Mouse (Mus musculus): Measurements from ENCODE around the gene Dab2.

Gene Dab2

GRCm38 (mm10) chr15:6323577-6323976 is 24.0 kb downstream of the Dab2 start:
- no peak for DNase-seq (ENCODE audit: extremely low read depth, insufficient read length, low spot score)

GRCm38 (mm10) chr15:6325443-6325842 is 25.9 kb downstream of the Dab2 start:
- DNase-seq (ENCODE audit: extremely low read depth, insufficient read length, low spot score) = no peak

- DNase-seq (ENCODE audit: extremely low read depth, insufficient read length, low spot score) = no peak
Measured at GRCm38 (mm10) chr15:6326011-6326410, 26.4 kb downstream of the Dab2 start.

GRCm38 (mm10) chr15:6331380-6331779 is 31.8 kb downstream of the Dab2 start:
- DNase-seq (ENCODE audit: extremely low read depth, insufficient read length, low spot score) = no peak

GRCm38 (mm10) chr15:6334664-6335206 is 35.1 kb downstream of the Dab2 start:
- DNase-seq (ENCODE audit: extremely low read depth, insufficient read length, low spot score) = no peak

GRCm38 (mm10) chr15:6339767-6340166 is 40.2 kb downstream of the Dab2 start:
- DNase-seq (ENCODE audit: extremely low read depth, insufficient read length, low spot score) = no peak

- no peak for DNase-seq (ENCODE audit: extremely low read depth, insufficient read length, low spot score)
Measured at GRCm38 (mm10) chr15:6340347-6340746, 40.8 kb downstream of the Dab2 start.

GRCm38 (mm10) chr15:6341427-6341826 is 41.8 kb downstream of the Dab2 start:
- DNase-seq (ENCODE audit: extremely low read depth, insufficient read length, low spot score) = no peak

GRCm38 (mm10) chr15:6353901-6354300 is 54.3 kb downstream of the Dab2 start:
- DNase-seq (ENCODE audit: extremely low read depth, insufficient read length, low spot score) = no peak

GRCm38 (mm10) chr15:6359859-6360258 is 60.3 kb downstream of the Dab2 start:
- no peak for DNase-seq (ENCODE audit: extremely low read depth, insufficient read length, low spot score)

- DNase-seq (ENCODE audit: extremely low read depth, insufficient read length, low spot score) = no peak
Measured at GRCm38 (mm10) chr15:6369974-6370373, 70.4 kb downstream of the Dab2 start.

- DNase-seq (ENCODE audit: extremely low read depth, insufficient read length, low spot score) = no peak
Measured at GRCm38 (mm10) chr15:6371486-6371885, 71.9 kb downstream of the Dab2 start.

- no peak for DNase-seq (ENCODE audit: extremely low read depth, insufficient read length, low spot score)
Measured at GRCm38 (mm10) chr15:6375016-6375415, 75.4 kb downstream of the Dab2 start.

- no peak for DNase-seq (ENCODE audit: extremely low read depth, insufficient read length, low spot score)
Measured at GRCm38 (mm10) chr15:6376001-6376400, 76.4 kb downstream of the Dab2 start.

- DNase-seq (ENCODE audit: extremely low read depth, insufficient read length, low spot score) = no peak
Measured at GRCm38 (mm10) chr15:6376785-6377184, 77.2 kb downstream of the Dab2 start.

- no peak for DNase-seq (ENCODE audit: extremely low read depth, insufficient read length, low spot score)
Measured at GRCm38 (mm10) chr15:6384027-6384426, 84.4 kb downstream of the Dab2 start.

GRCm38 (mm10) chr15:6385241-6385640 is 85.7 kb downstream of the Dab2 start:
- no peak for DNase-seq (ENCODE audit: extremely low read depth, insufficient read length, low spot score)

GRCm38 (mm10) chr15:6386159-6386951 is 86.8 kb downstream of the Dab2 start:
- peak; percentile 95 for DNase-seq (ENCODE audit: extremely low read depth, insufficient read length, low spot score)

GRCm38 (mm10) chr15:6386961-6387728 is 87.6 kb downstream of the Dab2 start:
- DNase-seq (ENCODE audit: extremely low read depth, insufficient read length, low spot score) = no peak

- no peak for DNase-seq (ENCODE audit: extremely low read depth, insufficient read length, low spot score)
Measured at GRCm38 (mm10) chr15:6387729-6388070, 88.1 kb downstream of the Dab2 start.

- no peak for DNase-seq (ENCODE audit: extremely low read depth, insufficient read length, low spot score)
Measured at GRCm38 (mm10) chr15:6388146-6388545, 88.6 kb downstream of the Dab2 start.

GRCm38 (mm10) chr15:6388631-6389030 is 89.0 kb downstream of the Dab2 start:
- no peak for DNase-seq (ENCODE audit: extremely low read depth, insufficient read length, low spot score)
